Mouse (Mus musculus): Measurements from ENCODE around the gene Slc2a10.
A peak's percentile ranks its signal among the peaks of the same experiment; 100 is the strongest.

Slc2a10 gene

GRCm38 (mm10) chr2:165563298-165564058 is 59.9 kb downstream of the Slc2a10 start:
- DNase-seq = peak; percentile 68 to 77

DNA sequence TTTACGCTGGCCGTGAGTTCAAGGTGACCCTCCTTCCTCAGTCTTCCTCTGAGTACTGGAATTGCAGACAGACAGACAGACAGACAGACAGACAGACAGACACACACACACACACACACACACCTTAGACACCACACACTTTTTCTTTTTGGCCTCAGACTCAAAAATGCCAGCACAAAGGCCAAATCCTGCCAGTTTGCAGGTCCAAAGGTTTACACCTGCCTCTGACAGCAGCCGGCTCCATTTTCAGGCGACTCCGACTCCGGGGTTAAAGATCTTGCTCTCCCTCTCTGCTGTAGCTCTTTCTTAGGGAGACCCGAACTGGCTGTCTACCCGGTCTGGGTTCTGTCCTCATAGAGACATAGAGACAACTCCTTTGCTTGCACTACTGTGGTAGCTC is 60.5 kb downstream of the Slc2a10 start:
- DNase-seq = no peak

DNA sequence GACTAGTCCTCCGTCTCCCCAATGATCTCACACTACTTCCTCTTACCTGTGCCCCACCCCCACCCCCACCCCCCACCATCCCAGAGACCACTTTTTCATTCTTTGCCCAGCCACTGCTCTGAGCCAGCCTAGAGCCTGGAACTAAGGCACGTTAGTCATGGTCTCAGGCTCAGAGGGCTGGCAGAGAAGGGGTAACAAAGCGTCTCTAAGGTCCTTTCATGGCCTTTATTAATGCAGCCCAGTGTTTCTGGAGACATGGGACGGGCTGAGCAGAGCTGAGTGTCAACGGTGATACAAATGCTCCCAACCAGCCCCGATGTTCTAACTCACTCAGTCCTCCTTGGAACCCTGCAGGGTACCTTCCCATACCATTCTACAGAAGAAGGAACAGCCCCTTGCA is 61.0 kb downstream of the Slc2a10 start:
- DNase-seq = no peak

DNA sequence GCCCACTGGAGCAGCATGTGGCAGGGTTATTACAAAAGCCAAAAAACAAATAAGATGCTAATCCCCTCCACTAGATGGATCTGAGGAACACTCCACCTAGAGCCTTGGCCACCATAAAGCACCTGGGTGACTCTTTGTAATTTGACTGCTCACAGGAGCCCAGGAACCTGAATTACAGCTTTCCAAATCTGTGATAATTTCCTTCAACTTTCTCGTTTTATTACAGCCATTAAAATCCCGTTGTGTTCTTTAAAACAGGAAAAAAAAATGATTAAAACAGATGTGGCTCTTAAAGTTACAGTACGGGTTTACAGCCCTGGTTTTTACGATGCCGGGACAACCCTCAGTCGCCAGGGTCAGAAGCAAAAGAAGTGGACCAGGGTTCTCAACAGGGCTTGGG is 63.3 kb downstream of the Slc2a10 start:
- no peak for DNase-seq

DNA sequence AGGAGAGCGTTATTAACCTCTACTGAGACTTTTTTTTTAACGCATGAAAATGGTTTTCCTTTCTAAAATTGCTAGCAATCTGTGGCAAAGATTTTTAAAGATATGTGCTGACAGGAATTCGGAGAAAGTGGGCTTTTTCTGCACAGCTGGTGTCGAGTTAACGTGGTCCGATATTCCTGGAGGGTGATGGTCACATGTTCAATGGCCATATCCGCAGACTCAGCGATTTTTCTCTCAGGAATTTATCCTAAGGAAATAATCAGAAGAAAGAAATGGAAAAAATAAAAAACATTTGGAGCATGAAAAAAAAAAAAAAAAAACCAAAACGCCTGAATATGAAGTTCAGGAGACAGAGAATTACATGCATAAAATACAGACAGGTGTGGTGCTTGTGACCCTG is 64.2 kb downstream of the Slc2a10 start:
- no peak for DNase-seq

GRCm38 (mm10) chr2:165568911-165569310 is 65.3 kb downstream of the Slc2a10 start:
- DNase-seq = no peak
